Mouse (Mus musculus) hindbrain, embryonic 13.5 days (tissue): ENCODE results near the gene Olfr171. TPM values are rescaled to one million over a fixed set of nuclear protein-coding genes. Genes with fewer than 3 reads are reported as not detected.
"Not testable (repeated sequence)": the region's sequence is repeated elsewhere in the genome, so short reads cannot be mapped to it uniquely, and the experiment has no call there.

ENCODE experiments used
- ATAC-seq: fragments of 200-750 bp; cut with Nextera tagmentation; 2 replicates; pipeline ENCODE4 v1.8.0; 2017; ENCODE audit warnings: moderate TSS enrichment; ENCODE audit not compliant: low FRiP score
- H3K27ac ChIP-seq: fragments of 300-500 bp; sonication (generic); 2 replicates; pipeline ENCODE4 v1.5.1; 2015; ENCODE audit warnings: inconsistent platforms, mild to moderate bottlenecking, moderate library complexity
- H3K27me3 ChIP-seq: fragments of 300-500 bp; sonication (generic); 2 replicates; pipeline ENCODE4 v1.6.1; 2015; ENCODE audit warnings: mild to moderate bottlenecking, inconsistent platforms
- H3K36me3 ChIP-seq: fragments of 300-500 bp; sonication (generic); 2 replicates; pipeline ENCODE4 v1.6.1; 2015; ENCODE audit warnings: mild to moderate bottlenecking, inconsistent platforms
- H3K4me1 ChIP-seq: fragments of 300-500 bp; sonication (generic); replicated peaks from 2 replicates; pipeline ENCODE4 v1.6.1; 2015; ENCODE audit warnings: inconsistent platforms
- H3K4me2 ChIP-seq: fragments of 300-500 bp; sonication (generic); 2 replicates; pipeline ENCODE4 v1.6.1; 2015; ENCODE audit warnings: inconsistent platforms, mild to moderate bottlenecking, moderate library complexity
- H3K4me3 ChIP-seq: fragments of 300-500 bp; sonication (generic); 2 replicates; pipeline ENCODE4 v1.5.1; 2015; ENCODE audit warnings: mild to moderate bottlenecking, inconsistent platforms
- H3K9ac ChIP-seq: fragments of 300-500 bp; sonication (generic); 2 replicates; pipeline ENCODE4 v1.6.1; 2015; ENCODE audit warnings: mild to moderate bottlenecking, inconsistent platforms
- H3K9me3 ChIP-seq: fragments of 300-500 bp; sonication (generic); 2 replicates; pipeline ENCODE4 v1.6.1; 2016; ENCODE audit warnings: inconsistent platforms
- WGBS: fragments of 180-500 bp; shearing (Covaris S2); methylation state at CpG from one replicate; pipeline ENCODE4 v1.1.7; 2015; 5-methylcytosine and 5-hydroxymethylcytosine counted together
- polyA plus RNA-seq: library from polyadenylated mRNA; unstranded; fragments of >200 nt; fragmentation: Nextera tagmentation; extraction: Ambion mirVana; gene quantifications from 2 replicates; pipeline ENCODE4 v1.2.1, GENCODE M21; 2015

Olfr171 gene
- polyA plus RNA-seq = not detected in 2 replicates

DNA sequence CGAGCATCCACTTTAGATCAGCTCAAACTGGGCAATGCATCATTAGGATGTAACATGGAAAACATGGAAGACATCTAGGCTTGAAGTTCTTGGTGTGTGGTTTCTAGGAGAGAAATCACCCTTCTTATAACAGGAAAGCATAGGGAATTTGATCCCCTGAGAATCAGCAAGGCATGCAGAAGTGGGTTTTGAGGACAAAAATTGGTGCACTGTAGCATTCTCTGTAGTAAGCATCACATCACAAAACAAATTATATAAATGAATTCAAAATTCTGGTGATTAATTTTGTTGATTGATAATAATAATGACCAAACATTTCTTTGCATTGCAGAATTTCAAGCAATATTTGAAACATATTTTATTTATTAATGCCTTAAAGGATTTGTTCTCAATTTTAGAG lies at the start of gene Olfr171:
Gene Olfr171 (minus strand): TSS at position 101 of the 400 bp plus-strand sequence.
- Histone ChIP-seq H3K9me3 (peaks cover 7% of the 10 kb centered on the region), H3K27ac (no peak within 1 kb of the TSS), H3K36me3 (no peaks in the 10 kb centered on the region), H3K4me2 (no peak within 1 kb of the TSS), H3K4me1 (no peaks in the 10 kb centered on the region), H3K9ac (no peak within 1 kb of the TSS), H3K27me3 (no peaks in the 10 kb centered on the region), H3K4me3 (no peak within 1 kb of the TSS)
- 83% methylated on average over 1 of the region's 1 CpGs for WGBS
- no peak for ATAC-seq

DNA sequence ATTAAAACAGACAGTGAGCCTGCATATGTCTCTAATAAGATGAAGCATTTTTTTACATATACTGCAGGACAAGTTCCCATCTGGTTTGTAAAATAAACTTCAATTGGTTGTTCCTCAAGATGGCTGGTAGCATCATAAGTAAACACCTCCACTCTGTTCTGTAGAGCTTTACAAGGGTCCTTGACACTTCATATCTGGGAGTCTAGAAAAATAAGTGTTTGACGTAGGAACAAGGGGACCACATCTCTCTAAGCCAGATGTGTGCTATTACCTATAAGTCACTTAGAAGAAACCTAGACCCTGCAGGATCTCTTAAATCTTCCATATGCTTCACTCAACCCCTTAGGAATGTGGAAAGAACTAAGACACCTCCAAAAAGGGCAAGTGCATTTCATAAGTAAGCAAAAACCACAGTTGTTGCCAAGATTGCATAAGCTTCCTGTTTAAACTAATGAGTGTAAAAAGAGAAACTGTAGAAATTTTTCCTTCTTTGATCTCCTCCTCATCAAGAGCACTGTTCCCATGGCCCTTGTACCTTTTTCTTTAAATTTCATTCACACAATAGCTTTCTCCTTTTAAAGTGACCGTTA lies 41.1 kb upstream of the Olfr171 start:
- Histone ChIP-seq H3K9ac (no peak overlapping the region), H3K4me2 (no peak overlapping the region), H3K4me1 (no peaks in the 10 kb centered on the region), H3K27ac (no peak overlapping the region), H3K27me3 (no peaks in the 10 kb centered on the region), H3K4me3 (no peak overlapping the region), H3K36me3 (no peaks in the 10 kb centered on the region), H3K9me3 (no peaks in the 10 kb centered on the region)
- no peak for ATAC-seq
- 94% methylated on average over 2 of the region's 2 CpGs for WGBS

DNA sequence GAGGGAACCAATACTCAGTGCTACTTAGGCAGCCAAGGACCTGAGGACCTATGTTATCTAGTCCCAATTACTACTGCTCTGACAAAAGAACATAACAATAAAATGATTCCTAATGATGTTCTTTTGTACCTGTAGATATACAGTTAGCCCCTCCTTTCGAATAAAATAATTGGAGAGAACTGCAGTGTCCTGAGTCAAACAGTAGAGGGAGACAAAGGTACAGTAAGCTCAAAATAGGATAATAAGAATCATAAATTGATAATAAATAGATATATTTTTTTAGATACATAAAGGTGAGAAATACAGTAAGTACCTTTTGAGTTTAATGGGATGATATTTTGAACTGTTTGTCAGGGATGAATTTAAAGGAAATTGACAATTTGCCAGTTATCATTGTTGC lies 36.6 kb upstream of the Olfr171 start:
- H3K4me1 ChIP-seq = no peaks in the 10 kb centered on the region
- 50% methylated on average over 1 of the region's 1 CpGs for WGBS
- H3K9me3 ChIP-seq = no peaks in the 10 kb centered on the region
- ATAC-seq = no peak
- H3K27me3 ChIP-seq = no peaks in the 10 kb centered on the region
- H3K4me2 ChIP-seq = no peak overlapping the region
- H3K36me3 ChIP-seq = no peaks in the 10 kb centered on the region
- H3K9ac ChIP-seq = no peak overlapping the region
- no peak overlapping the region for H3K27ac ChIP-seq
- H3K4me3 ChIP-seq = no peak overlapping the region

DNA sequence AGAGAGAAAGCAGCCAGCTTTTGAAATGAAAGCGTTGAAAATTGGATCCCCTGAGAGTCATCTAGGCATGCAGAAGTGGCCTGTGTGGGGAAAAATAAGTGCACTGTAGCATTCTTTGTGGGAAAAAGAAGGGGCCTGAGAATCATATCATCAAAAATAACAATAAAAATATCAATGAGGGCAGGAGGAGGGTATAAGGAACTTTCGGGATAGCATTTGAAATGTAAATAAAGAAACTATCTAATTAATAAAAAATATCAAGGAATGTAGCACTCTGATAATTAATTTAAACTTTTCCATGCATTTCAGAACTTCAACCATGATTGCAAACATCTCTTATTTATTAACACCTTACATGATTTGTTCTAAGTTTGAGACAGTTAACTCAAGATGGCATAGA lies 17.9 kb downstream of the Olfr171 start, which contains the start of gene Olfr170:
Gene Olfr170 (minus strand): TSS at position 101 of the 400 bp plus-strand sequence.
- not testable (repeated sequence) for ATAC-seq, H3K4me3 ChIP-seq, H3K9ac ChIP-seq, H3K4me2 ChIP-seq, H3K4me1 ChIP-seq, H3K36me3 ChIP-seq, H3K9me3 ChIP-seq, H3K27me3 ChIP-seq, H3K27ac ChIP-seq
- 86% methylated on average over 2 of the region's 2 CpGs for WGBS

DNA sequence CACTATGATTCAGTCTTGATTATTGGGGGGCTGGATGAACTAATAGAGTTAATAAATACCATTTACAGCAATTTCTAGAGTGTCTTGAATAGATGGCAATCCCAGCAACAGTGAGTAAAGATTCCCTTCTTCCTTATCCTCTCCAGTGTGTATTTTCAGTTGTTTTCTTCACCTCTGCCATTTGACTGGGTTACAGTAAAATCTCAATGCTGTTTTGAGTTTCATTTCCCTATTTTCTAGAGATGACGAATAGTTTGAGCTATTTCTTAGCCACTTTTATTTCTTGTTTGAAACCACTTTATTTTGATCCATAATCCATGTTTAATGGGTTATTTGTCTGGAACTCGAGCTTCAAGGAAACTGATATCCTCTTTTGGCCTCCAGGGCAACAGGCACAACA lies 26.6 kb downstream of the Olfr171 start:
- no peaks in the 10 kb centered on the region for H3K4me1 ChIP-seq
- H3K27me3 ChIP-seq = no peaks in the 10 kb centered on the region
- H3K4me3 ChIP-seq = no peak overlapping the region
- no peak overlapping the region for H3K27ac ChIP-seq
- H3K9me3 ChIP-seq = no peaks in the 10 kb centered on the region
- ATAC-seq = no peak
- 58% methylated on average over 2 of the region's 2 CpGs for WGBS
- no peaks in the 10 kb centered on the region for H3K36me3 ChIP-seq
- H3K9ac ChIP-seq = no peak overlapping the region
- no peak overlapping the region for H3K4me2 ChIP-seq

Other genes with a start within 250 kb of the Olfr171 start
- not detected in 2 replicates for gene Olfr165, start 206.8 kb downstream of the Olfr171 start, polyA plus RNA-seq
- not detected in 2 replicates for gene Olfr166, start 146.2 kb downstream of the Olfr171 start, polyA plus RNA-seq
- gene Olfr167, start 107.7 kb downstream of the Olfr171 start, polyA plus RNA-seq = not detected in 2 replicates
- not detected in 2 replicates for gene Olfr168, start 94.4 kb downstream of the Olfr171 start, polyA plus RNA-seq
- gene Olfr169, start 58.1 kb downstream of the Olfr171 start, polyA plus RNA-seq = not detected in 2 replicates
- gene Olfr170, start 18.0 kb downstream of the Olfr171 start, polyA plus RNA-seq = not detected in 2 replicates
- 0.06 TPM in 1 of 2 replicates, not detected in the other for gene Lamp3, start 76.5 kb upstream of the Olfr171 start, polyA plus RNA-seq
- 48.6 and 52.0 TPM in 2 replicates for gene B3gnt5, start 130.3 kb upstream of the Olfr171 start, polyA plus RNA-seq